Comparison of ENCODE assay signal across 8 mouse cellular contexts in the genomic region with DNA sequence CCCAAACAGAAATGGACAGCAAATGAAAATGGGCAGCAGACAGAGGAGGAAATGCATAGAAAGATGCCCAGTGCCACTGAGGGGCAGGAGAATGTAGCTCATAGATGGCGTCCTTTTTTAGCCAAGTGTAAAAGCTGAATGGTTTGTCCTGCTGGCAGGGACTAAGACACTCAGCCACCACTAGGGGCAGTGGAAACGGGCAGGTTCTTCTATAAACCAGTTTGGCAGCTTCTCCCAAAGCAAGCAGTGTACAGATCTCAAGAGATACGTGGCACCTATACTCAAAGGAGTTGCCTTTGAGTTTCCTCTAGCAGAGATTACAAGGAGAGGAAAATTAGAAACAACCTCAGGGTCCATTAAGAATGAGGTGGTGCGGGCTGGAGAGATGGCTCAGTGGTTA. TPM values are rescaled to one million over a fixed set of nuclear protein-coding genes. Genes with fewer than 3 reads are reported as not detected.
DNase-seq lines count a peak whose midpoint lies in the region; ATAC-seq and TF ChIP-seq lines count a peak whose summit lies in the region.

No protein-coding gene starts in this region.

- H3K27me3 ChIP-seq in hindbrain, embryonic 14.5 days (ENCODE audit: control insufficient read depth, insufficient read depth, low read length): peaks cover 46% of the 10 kb centered on the region
- peaks cover 72% of the 10 kb centered on the region for H3K27me3 ChIP-seq in hindbrain, embryonic 13.5 days

- TF ChIP-seq POLR2A in bone marrow, adult 2 months (IDR thresholded peaks at IDR 0.05; ENCODE audit: borderline replicate concordance, control insufficient read depth, low read depth, low read length): no peak
- no peak for TF ChIP-seq POLR2A in lung, adult 2 months (IDR thresholded peaks at IDR 0.05; ENCODE audit: borderline replicate concordance, extremely low read depth, low read depth, low read length)

- H3K4me2 ChIP-seq in hindbrain, embryonic 14.5 days (replicated peaks): no peak overlapping the region
- H3K4me2 ChIP-seq in hindbrain, embryonic 13.5 days: no peak overlapping the region

- no peak overlapping the region for H3K27ac ChIP-seq in hindbrain, embryonic 14.5 days
- H3K27ac ChIP-seq in hindbrain, embryonic 13.5 days: no peak overlapping the region
- no peak overlapping the region for H3K27ac ChIP-seq in bone marrow, adult 2 months (ENCODE audit: control insufficient read depth, insufficient read depth, low read depth, low read length, poor library complexity)

- no peaks in the 10 kb centered on the region for H3K9me3 ChIP-seq in hindbrain, embryonic 14.5 days (ENCODE audit: control insufficient read depth, low read length)
- no peaks in the 10 kb centered on the region for H3K9me3 ChIP-seq in hindbrain, embryonic 13.5 days

- H3K4me1 ChIP-seq in hindbrain, embryonic 14.5 days (replicated peaks; ENCODE audit: control insufficient read depth, insufficient read depth, low read length): no peaks in the 10 kb centered on the region
- peaks cover 4% of the 10 kb centered on the region; the same call in 1 of the 2 replicates for H3K4me1 ChIP-seq in hindbrain, embryonic 13.5 days (replicated peaks)
- H3K4me1 ChIP-seq in bone marrow, adult 2 months (ENCODE audit: control insufficient read depth, insufficient read depth, low read length): no peaks in the 10 kb centered on the region
- no peaks in the 10 kb centered on the region for H3K4me1 ChIP-seq in lung, adult 2 months (ENCODE audit: control insufficient read depth, insufficient read depth, low read length)

- no peak overlapping the region for H3K9ac ChIP-seq in hindbrain, embryonic 14.5 days
- H3K9ac ChIP-seq in hindbrain, embryonic 13.5 days: no peak overlapping the region

- ATAC-seq in hindbrain, embryonic 14.5 days (ENCODE audit: low FRiP score): no peak
- no peak for ATAC-seq in hindbrain, embryonic 13.5 days (ENCODE audit: low FRiP score)

- peak; percentile 35; the same call in 1 of the 2 replicates for TF ChIP-seq CTCF in bone marrow, adult 2 months (IDR thresholded peaks at IDR 0.05; ENCODE audit: control insufficient read depth, insufficient read depth, low read length)
- peak; percentile 56 for TF ChIP-seq CTCF in lung, adult 2 months (IDR thresholded peaks at IDR 0.05; ENCODE audit: insufficient read depth, low read length)

- H3K36me3 ChIP-seq in hindbrain, embryonic 14.5 days (replicated peaks; ENCODE audit: control insufficient read depth, insufficient read depth): no peaks in the 10 kb centered on the region
- H3K36me3 ChIP-seq in hindbrain, embryonic 13.5 days: no peaks in the 10 kb centered on the region

- peak; percentile 48 for DNase-seq in hindbrain, embryonic 14.5 days (ENCODE audit: low spot score)
- peak; percentile 33 for DNase-seq in CD4-positive helper T cell, adult 2 months (ENCODE audit: low read depth, low spot score)
- no peak for DNase-seq in lung, adult 2 months
- DNase-seq in spleen, adult 12 weeks (ENCODE audit: low spot score): no peak
- no peak for DNase-seq in ovary, postnatal 10 days (ENCODE audit: low spot score)
- no peak for DNase-seq in c-Kit-positive CD71-positive TER-119-positive erythroid progenitor cells, embryonic 14.5 days (ENCODE audit: low spot score)

- no peak overlapping the region for H3K4me3 ChIP-seq in hindbrain, embryonic 14.5 days (replicated peaks; ENCODE audit: low read length)
- no peak overlapping the region for H3K4me3 ChIP-seq in hindbrain, embryonic 13.5 days
- H3K4me3 ChIP-seq in bone marrow, adult 2 months (replicated peaks; ENCODE audit: control insufficient read depth, low read depth, low read length): no peak overlapping the region
- no peak overlapping the region for H3K4me3 ChIP-seq in lung, adult 2 months (replicated peaks; ENCODE audit: extremely low read depth, low read depth, low read length)

- WGBS in hindbrain, embryonic 14.5 days: 19% methylated on average over 4 of the region's 4 CpGs
- 29% methylated on average over 4 of the region's 4 CpGs for WGBS in hindbrain, embryonic 13.5 days
- WGBS in bone marrow, adult 2 months: 25% methylated on average over 4 of the region's 4 CpGs
- WGBS in lung, adult 2 months: 19% methylated on average over 4 of the region's 4 CpGs

RNA-seq across cellular contexts. Expression of a gene that starts 21.2 kb away (rescaled TPM):
- polyA plus RNA-seq in hindbrain, embryonic 14.5 days (2014; fragmentation: Nextera tagmentation; extraction: Ambion mirVana): not detected in 2 replicates
- not detected in 2 replicates for polyA plus RNA-seq in hindbrain, embryonic 13.5 days (2015; fragmentation: Nextera tagmentation; extraction: Ambion mirVana)
- polyA plus RNA-seq in bone marrow, adult 2 months (2011; ENCODE audit: insufficient read depth, insufficient read length, low replicate concordance, missing spikeins): not detected in 2 replicates
- polyA plus RNA-seq in lung, adult 2 months (2012; rRNA removed): not detected in 2 replicates

RNA-seq across cellular contexts. Expression of a gene that starts 22.6 kb away (rescaled TPM):
- polyA plus RNA-seq in hindbrain, embryonic 14.5 days (2014; fragmentation: Nextera tagmentation; extraction: Ambion mirVana): 30.6 and 34.6 TPM in 2 replicates
- polyA plus RNA-seq in hindbrain, embryonic 13.5 days (2015; fragmentation: Nextera tagmentation; extraction: Ambion mirVana): 61.8 and 62.5 TPM in 2 replicates
- 44.6 and 80.0 TPM in 2 replicates for polyA plus RNA-seq in bone marrow, adult 2 months (2011; ENCODE audit: insufficient read depth, insufficient read length, low replicate concordance, missing spikeins)
- 76.4 and 85.1 TPM in 2 replicates for polyA plus RNA-seq in lung, adult 2 months (2012; rRNA removed)

RNA-seq across cellular contexts. Expression of a gene that starts 40.9 kb away (rescaled TPM):
- polyA plus RNA-seq in hindbrain, embryonic 14.5 days (2014; fragmentation: Nextera tagmentation; extraction: Ambion mirVana): 10.4 TPM in 2 replicates
- polyA plus RNA-seq in hindbrain, embryonic 13.5 days (2015; fragmentation: Nextera tagmentation; extraction: Ambion mirVana): 5.4 and 6.0 TPM in 2 replicates
- polyA plus RNA-seq in bone marrow, adult 2 months (2011; ENCODE audit: insufficient read depth, insufficient read length, low replicate concordance, missing spikeins): 1.3 and 5.8 TPM in 2 replicates
- polyA plus RNA-seq in lung, adult 2 months (2012; rRNA removed): 496 and 612 TPM in 2 replicates

Comparison
In these comparisons a context has a peak if more than half of its experiments do, and no peak if none do; other contexts are left out.
1. DNase-seq: peak in hindbrain, embryonic 14.5 days (single experiment) and CD4-positive helper T cell, adult 2 months (single experiment); none in lung, adult 2 months (single experiment), spleen, adult 12 weeks (single experiment), ovary, postnatal 10 days (single experiment) and c-Kit-positive CD71-positive TER-119-positive erythroid progenitor cells, embryonic 14.5 days (single experiment).
2. RNA of a gene that starts 40.9 kb away (polyA plus RNA-seq): 496 to 612 TPM in lung, adult 2 months; 10.4 TPM in hindbrain, embryonic 14.5 days, 1.3 to 5.8 TPM in bone marrow, adult 2 months and 5.4 to 6.0 TPM in hindbrain, embryonic 13.5 days; every median in the first group is over 10 times any median in the second.